Mouse (Mus musculus) neural tube, embryonic 11.5 days (tissue): ENCODE data around the gene Ggt5. TPM values are rescaled to one million over a fixed set of nuclear protein-coding genes. Genes with fewer than 3 reads are reported as not detected.

Source experiments
- ATAC-seq: fragments of 200-750 bp; cut with Nextera tagmentation; 2 replicates; pipeline ENCODE4 v1.8.0; 2017; ENCODE audit warnings: moderate number of reproducible peaks, mild to moderate bottlenecking, moderate TSS enrichment, moderate library complexity; ENCODE audit not compliant: insufficient read depth, low FRiP score, low TSS enrichment
- DNase-seq: peaks from one replicate; pipeline ENCODE4 v3.0.0-alpha.2; 2015; ENCODE audit warnings: low spot score
- H3K27ac ChIP-seq: fragments of 300-500 bp; sonication (generic); 2 replicates; pipeline ENCODE4 v1.5.1; 2014; ENCODE audit warnings: low read depth, mild to moderate bottlenecking, low read length
- H3K27me3 ChIP-seq: fragments of 300-500 bp; sonication (generic); 2 replicates; pipeline ENCODE4 v1.6.1; 2014; ENCODE audit warnings: mild to moderate bottlenecking, low read length, mixed read lengths; ENCODE audit not compliant: control insufficient read depth, insufficient read depth
- H3K36me3 ChIP-seq: fragments of 300-500 bp; sonication (generic); 2 replicates; pipeline ENCODE4 v1.6.1; 2014; ENCODE audit warnings: mild to moderate bottlenecking, low read length, moderate library complexity, mixed read lengths; ENCODE audit not compliant: control insufficient read depth, insufficient read depth
- H3K4me1 ChIP-seq: fragments of 300-500 bp; sonication (generic); 2 replicates; pipeline ENCODE4 v1.6.1; 2014; ENCODE audit warnings: low read length, mixed read lengths; ENCODE audit not compliant: control insufficient read depth, insufficient read depth
- H3K4me2 ChIP-seq: fragments of 300-500 bp; sonication (generic); 2 replicates; pipeline ENCODE4 v1.6.1; 2014; ENCODE audit warnings: low read depth, mild to moderate bottlenecking, moderate library complexity
- H3K4me3 ChIP-seq: fragments of 300-500 bp; sonication (generic); 2 replicates; pipeline ENCODE4 v1.5.1; 2014; ENCODE audit warnings: low read depth, low read length
- H3K9ac ChIP-seq: fragments of 300-500 bp; sonication (generic); 2 replicates; pipeline ENCODE4 v1.6.1; 2014; ENCODE audit warnings: mild to moderate bottlenecking, low read length
- H3K9me3 ChIP-seq: fragments of 300-500 bp; sonication (generic); 2 replicates; pipeline ENCODE4 v1.6.1; 2016; ENCODE audit warnings: low read length; ENCODE audit not compliant: control insufficient read depth
- WGBS: fragments of 180-500 bp; shearing (Covaris S2); extraction: QIAGEN DNeasy Blood & Tissue Kit; methylation state at CpG from one replicate; pipeline ENCODE4 v1.1.7; 2014; 5-methylcytosine and 5-hydroxymethylcytosine counted together
- polyA plus RNA-seq: library from polyadenylated mRNA; unstranded; fragments of >200 nt; fragmentation: Nextera tagmentation; extraction: Ambion mirVana; gene quantifications from 2 replicates; pipeline ENCODE4 v1.2.1, GENCODE M21; 2014

The Ggt5 gene
- polyA plus RNA-seq, 1 experiment from 2014 or later, result 0.45 TPM

- 89% methylated on average over 6 of the region's 6 CpGs for WGBS
- no peaks in the 10 kb centered on the region for H3K9me3 ChIP-seq
- H3K9ac ChIP-seq, result no peak overlapping the region
- ATAC-seq, result no peak
- DNase-seq, result no peak
- no peak overlapping the region for H3K4me2 ChIP-seq
- H3K4me1 ChIP-seq, result no peaks in the 10 kb centered on the region
- H3K36me3 ChIP-seq, result peaks cover 14% of the 10 kb centered on the region
- H3K27ac ChIP-seq, result no peak overlapping the region
- no peak overlapping the region for H3K4me3 ChIP-seq
- no peaks in the 10 kb centered on the region for H3K27me3 ChIP-seq
Measured at GRCm38 (mm10) chr10:75661381-75661780, 72.2 kb downstream of the Ggt5 start.

GRCm38 (mm10) chr10:75661876-75662275 lies 72.7 kb downstream of the Ggt5 start:
- H3K4me3 ChIP-seq, result no peak overlapping the region
- no peaks in the 10 kb centered on the region for H3K9me3 ChIP-seq
- H3K36me3 ChIP-seq, result peaks cover 9% of the 10 kb centered on the region
- peaks cover 4% of the 10 kb centered on the region; the same call in 1 of the 2 replicates for H3K4me1 ChIP-seq
- DNase-seq (no peak), ATAC-seq (no peak)
- no peak overlapping the region for H3K4me2 ChIP-seq
- no peak overlapping the region for H3K9ac ChIP-seq
- no peak overlapping the region for H3K27ac ChIP-seq
- 87% methylated on average over 3 of the region's 3 CpGs for WGBS
- no peaks in the 10 kb centered on the region for H3K27me3 ChIP-seq

GRCm38 (mm10) chr10:75662575-75662974 lies 73.4 kb downstream of the Ggt5 start:
- DNase-seq, result no peak
- 89% methylated on average over 4 of the region's 4 CpGs for WGBS
- Histone ChIP-seq H3K27me3 (no peaks in the 10 kb centered on the region), H3K9ac (no peak overlapping the region), H3K27ac (no peak overlapping the region), H3K4me3 (no peak overlapping the region), H3K4me1 (peaks cover 6% of the 10 kb centered on the region; the same call in 1 of the 2 replicates), H3K4me2 (no peak overlapping the region), H3K36me3 (peaks cover 7% of the 10 kb centered on the region), H3K9me3 (no peaks in the 10 kb centered on the region)
- ATAC-seq, result no peak

GRCm38 (mm10) chr10:75664673-75665270 lies 75.6 kb downstream of the Ggt5 start:
- Histone ChIP-seq H3K9ac (no peak overlapping the region), H3K27me3 (no peaks in the 10 kb centered on the region), H3K4me1 (peaks cover 9% of the 10 kb centered on the region; the same call in 1 of the 2 replicates), H3K36me3 (peaks cover 5% of the 10 kb centered on the region), H3K4me2 (no peak overlapping the region), H3K27ac (no peak overlapping the region), H3K4me3 (no peak overlapping the region), H3K9me3 (no peaks in the 10 kb centered on the region)
- no peak for ATAC-seq
- DNase-seq, result no peak
- 92% methylated on average over 6 of the region's 6 CpGs for WGBS

- H3K4me2 ChIP-seq, result peak overlapping the region; percentile 99
- DNase-seq, result no peak
- H3K4me1 ChIP-seq, result peaks cover 9% of the 10 kb centered on the region; the same call in 1 of the 2 replicates
- H3K9ac ChIP-seq, result 0 out of 2 replicates have a peak overlapping the region, but pooled peaks have one; percentile 18
- H3K27me3 ChIP-seq, result no peaks in the 10 kb centered on the region
- no peak for ATAC-seq
- H3K27ac ChIP-seq, result no peak overlapping the region
- H3K4me3 ChIP-seq, result no peak overlapping the region
- 28% methylated on average over 4 of the region's 4 CpGs for WGBS
- H3K9me3 ChIP-seq, result no peaks in the 10 kb centered on the region
- H3K36me3 ChIP-seq, result peaks cover 5% of the 10 kb centered on the region
Measured at GRCm38 (mm10) chr10:75666451-75667030, 77.4 kb downstream of the Ggt5 start.

Other genes starting within 250 kb of the Ggt5 start
- gene Upb1, start 188.2 kb upstream of the Ggt5 start, polyA plus RNA-seq, result not detected in 2 replicates
- 208 and 212 TPM in 2 replicates for gene Snrpd3, start 71.8 kb upstream of the Ggt5 start, polyA plus RNA-seq
- gene Gucd1, start 71.4 kb upstream of the Ggt5 start, polyA plus RNA-seq, result 33.2 and 37.2 TPM in 2 replicates
- 6.1 and 6.6 TPM in 2 replicates for gene Lrrc75b, start 29.0 kb upstream of the Ggt5 start, polyA plus RNA-seq
- 2.0 and 3.1 TPM in 2 replicates for gene Ggt1, start 27.7 kb upstream of the Ggt5 start, polyA plus RNA-seq
- 1.8 and 2.4 TPM in 2 replicates for gene Susd2, start 54.7 kb downstream of the Ggt5 start, polyA plus RNA-seq
- 29.5 and 32.2 TPM in 2 replicates for gene Cabin1, start 175.0 kb downstream of the Ggt5 start, polyA plus RNA-seq
- 93.0 and 93.5 TPM in 2 replicates for gene Ddt, start 184.1 kb downstream of the Ggt5 start, polyA plus RNA-seq
- gene Gm20441, start 191.6 kb downstream of the Ggt5 start, polyA plus RNA-seq, result not detected in 2 replicates
- gene Gstt3, start 192.1 kb downstream of the Ggt5 start, polyA plus RNA-seq, result 2.1 and 2.9 TPM in 2 replicates
- 2.5 and 2.9 TPM in 2 replicates for gene Gstt1, start 209.2 kb downstream of the Ggt5 start, polyA plus RNA-seq
- gene Gstt4, start 233.2 kb downstream of the Ggt5 start, polyA plus RNA-seq, result not detected in 2 replicates
- gene Gstt2, start 248.1 kb downstream of the Ggt5 start, polyA plus RNA-seq, result 6.5 and 7.2 TPM in 2 replicates